Mouse (Mus musculus) induced T-regulatory cell, adult 2 months (primary cell): ENCODE measurements around the gene Atg16l1.
A peak's percentile ranks its signal among the peaks of the same experiment; 100 is the strongest.

Experiments used
- DNase-seq: peaks from one replicate; pipeline ENCODE4 v3.0.0-alpha.2; 2012; ENCODE audit warnings: low read depth

Gene Atg16l1

GRCm38 (mm10) chr1:87829621-87830211, 74.0 kb downstream of the Atg16l1 start:
- DNase-seq = peak; percentile 80

DNA sequence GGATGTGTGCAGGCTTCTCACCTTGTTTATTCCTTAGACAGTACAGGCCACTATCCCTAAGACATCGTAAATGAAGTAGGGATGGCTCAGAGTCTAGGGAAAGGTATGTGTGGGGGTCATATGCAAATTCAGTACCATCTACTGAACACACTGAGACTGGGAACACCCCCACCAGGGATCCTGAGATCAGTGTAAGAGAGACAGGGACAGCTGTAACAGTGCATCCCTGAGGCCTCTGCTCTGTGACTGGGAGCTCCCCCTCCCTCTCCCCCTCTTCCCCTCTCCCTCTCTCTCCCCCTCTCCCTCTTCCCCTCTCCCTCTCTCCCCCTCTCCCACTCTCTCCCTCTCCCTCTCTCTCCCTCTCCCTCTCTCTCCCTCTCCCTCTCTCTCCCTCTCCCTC, 80.8 kb downstream of the Atg16l1 start:
- DNase-seq = no peak

- DNase-seq = no peak
Measured at GRCm38 (mm10) chr1:87837018-87837417, 81.3 kb downstream of the Atg16l1 start.

GRCm38 (mm10) chr1:87840411-87841208, 84.9 kb downstream of the Atg16l1 start:
- DNase-seq = no peak
